Mouse (Mus musculus): ENCODE measurements around the gene Lrrc8d.

DNA sequence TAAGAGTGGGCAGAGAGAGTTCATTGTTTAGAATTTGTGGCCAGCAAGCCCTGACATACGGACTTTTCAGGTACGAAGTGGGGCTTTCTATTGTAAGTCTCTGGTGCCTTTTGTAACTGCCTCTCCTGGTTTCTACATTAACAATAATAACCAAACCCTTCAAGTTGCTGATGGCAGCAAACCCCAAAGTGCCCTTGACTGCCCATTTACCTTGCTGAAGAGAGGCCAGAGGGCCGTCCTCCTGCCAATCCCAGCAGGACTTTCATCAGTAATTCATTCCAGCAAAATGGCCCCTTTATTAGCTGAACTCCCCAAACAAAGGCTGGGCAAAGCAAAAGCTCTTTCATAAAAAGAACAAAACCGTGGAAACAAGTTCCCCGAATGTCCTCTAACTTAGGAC, 118.6 kb downstream of the Lrrc8d start:
- TF ChIP-seq POLR2A (IDR thresholded peaks at IDR 0.05; ENCODE audit: borderline replicate concordance, extremely low read depth, insufficient read depth, insufficient read length, poor library complexity, severe bottlenecking) (no peak), CTCF (IDR thresholded peaks at IDR 0.05; ENCODE audit: borderline replicate concordance, extremely low read depth, insufficient read depth, insufficient read length) (no peak)
